Mouse (Mus musculus): Measurements from ENCODE around the gene Adgra1. TPM values are rescaled to one million over a fixed set of nuclear protein-coding genes. Genes with fewer than 3 reads are reported as not detected.

Adgra1 gene
- total RNA-seq (2021), result under 1 TPM in 1 of 2 experiments, not detected in 1; 0.05 TPM
- long read RNA-seq, experiment 1, result 0 reads
- long read RNA-seq, experiment 2, result 0 reads

DNA sequence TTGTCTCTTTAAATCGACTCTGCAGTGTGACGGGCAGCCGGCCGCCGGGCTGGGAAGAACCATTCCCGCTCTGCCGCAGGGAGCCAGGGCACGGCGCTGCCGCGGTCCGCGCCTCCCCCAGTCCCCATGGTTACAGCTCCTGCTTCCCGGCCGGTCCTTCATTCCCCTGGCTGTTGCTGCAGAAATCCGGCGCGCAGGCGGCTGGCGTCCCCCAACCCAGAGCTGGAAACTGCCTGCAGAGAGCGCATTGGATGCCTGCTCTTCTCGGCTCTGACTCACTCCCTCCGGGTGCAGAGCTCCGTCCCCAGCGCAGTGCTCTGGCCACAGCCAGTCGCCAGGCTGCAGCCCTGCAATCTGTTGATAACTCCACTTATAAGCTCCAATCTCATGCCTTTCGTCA lies at the start of gene Adgra1:
Adgra1 (plus strand) TSS at position 139 of the 400 bp plus-strand sequence.
- peak; percentile 54 to 68 for DNase-seq

- no peak for DNase-seq
These were observed 46.6 kb upstream of the Adgra1 start for GRCm38 (mm10) chr7:139787382-139787781.

DNA sequence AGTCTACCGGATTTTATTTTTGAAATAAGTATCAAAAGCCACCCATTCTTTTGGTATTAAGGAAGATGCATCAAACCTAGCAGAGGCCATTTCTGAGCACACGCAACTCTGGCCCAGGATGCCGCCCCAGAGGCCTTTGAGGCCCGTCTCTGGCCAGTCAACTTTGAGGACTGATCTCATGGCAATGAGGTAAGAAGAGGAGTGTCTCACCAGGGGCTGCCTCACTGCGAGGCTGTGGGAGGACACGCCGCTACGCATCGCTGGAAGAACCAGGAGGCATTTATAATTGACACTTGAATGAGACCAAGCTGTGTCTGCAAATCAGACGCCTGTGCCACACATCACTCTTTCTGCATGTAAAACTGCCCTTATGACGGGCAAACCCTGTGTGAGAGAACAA lies 45.0 kb upstream of the Adgra1 start:
- DNase-seq, result no peak

DNA sequence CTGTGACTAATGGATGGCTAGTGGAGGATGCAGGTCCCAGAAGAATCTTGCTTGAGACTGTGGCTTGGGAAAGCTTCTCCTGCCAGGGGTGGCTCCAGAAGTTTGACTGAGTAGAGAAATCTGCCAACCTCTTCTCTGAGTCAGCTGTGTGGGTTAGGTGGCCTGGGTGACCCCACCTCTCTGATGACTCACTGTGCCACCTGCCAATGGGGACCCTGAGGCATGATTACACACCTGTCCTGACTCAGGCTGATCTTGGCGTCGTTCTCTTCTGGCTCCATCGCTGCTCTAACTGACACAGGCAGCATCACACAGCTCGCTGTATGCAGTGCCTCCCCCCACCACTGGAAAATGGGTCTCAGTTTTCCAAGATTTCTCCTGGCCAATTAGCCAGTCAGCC lies 44.3 kb upstream of the Adgra1 start:
- no peak for DNase-seq

DNA sequence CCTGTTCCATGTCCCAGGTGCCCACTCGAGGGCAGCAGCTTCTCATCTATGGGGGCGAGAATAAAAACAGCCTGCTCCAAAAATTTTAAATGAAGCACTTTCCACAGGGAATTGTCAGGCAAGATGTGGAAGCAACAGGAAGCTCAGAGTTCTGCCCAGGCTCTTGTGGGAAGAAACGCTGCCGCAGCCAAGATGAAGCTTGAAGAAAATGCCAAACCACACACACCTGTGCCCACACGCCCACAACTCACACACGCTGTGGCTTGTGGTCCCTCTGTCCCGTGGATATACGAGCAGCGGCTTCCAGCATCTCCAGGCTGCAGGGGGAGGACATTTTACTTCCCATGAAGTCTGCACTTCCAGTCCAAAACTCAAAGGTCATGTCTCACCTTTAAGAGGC lies 42.4 kb upstream of the Adgra1 start:
- DNase-seq, result no peak

DNA sequence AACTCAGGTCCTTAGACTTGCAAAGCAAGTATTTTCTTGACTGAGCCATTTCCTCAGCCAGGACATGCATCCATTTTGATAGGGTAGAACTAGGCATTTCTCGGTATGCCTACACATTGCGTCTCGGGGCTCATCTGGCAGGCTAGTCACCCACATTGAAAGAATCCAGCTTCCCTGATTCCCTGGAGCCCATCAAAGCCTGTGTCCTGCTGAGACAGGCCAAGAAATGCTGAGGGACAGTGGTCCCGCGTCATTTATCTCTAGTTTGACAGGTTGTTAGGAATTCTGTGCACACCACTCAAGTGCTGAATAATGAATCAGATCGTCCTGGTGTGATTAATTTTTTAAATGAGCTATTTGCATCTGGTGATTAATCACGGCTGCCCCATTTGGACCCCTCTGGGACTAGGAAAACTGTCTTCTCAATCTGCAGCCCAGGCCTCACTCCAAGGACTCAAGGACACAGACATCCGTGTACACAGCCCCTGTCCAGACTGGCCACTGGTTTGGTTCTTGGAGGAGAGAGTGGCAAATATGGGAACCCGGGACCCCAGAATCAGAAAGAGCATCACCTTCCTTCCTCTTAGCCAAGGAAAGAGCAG lies 38.9 kb upstream of the Adgra1 start:
- DNase-seq, result no peak

GRCm38 (mm10) chr7:139797186-139798109 lies 36.5 kb upstream of the Adgra1 start:
- no peak for DNase-seq

- no peak for DNase-seq
These were observed 27.8 kb upstream of the Adgra1 start for GRCm38 (mm10) chr7:139806175-139806601.

- DNase-seq, result no peak
These were observed 23.9 kb upstream of the Adgra1 start for GRCm38 (mm10) chr7:139810036-139810435.

- DNase-seq, result no peak
These were observed 22.3 kb upstream of the Adgra1 start for GRCm38 (mm10) chr7:139811706-139812105.

DNA sequence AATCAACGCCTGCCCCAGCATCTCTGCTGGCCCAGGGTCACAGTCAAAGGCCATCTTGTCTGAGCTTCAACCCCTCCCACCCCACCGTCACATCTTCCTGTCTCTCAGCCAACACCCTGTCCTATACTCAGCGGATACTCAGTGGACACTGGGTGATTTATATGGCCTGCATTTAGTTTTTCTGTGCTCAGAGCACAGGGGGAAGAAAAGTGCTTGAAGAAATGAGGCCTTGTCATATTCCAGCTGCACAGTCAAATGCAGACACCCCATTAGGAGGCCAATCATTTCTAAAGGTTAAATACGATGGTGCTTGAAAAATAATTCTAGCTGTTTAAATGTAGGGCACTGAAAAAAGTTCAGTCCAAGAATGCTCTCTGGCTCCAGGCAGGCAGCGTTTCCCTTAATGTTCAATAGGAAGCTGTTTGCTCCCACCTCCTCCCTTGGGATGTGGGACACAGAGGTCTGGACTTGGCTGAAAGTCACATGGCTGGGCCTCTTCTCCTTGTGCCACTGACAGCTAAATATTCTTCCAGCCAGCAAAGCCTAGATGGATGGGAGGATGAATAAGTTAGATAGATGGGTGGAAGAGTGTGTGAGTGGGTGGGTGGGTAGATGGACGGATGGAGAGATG lies 20.3 kb upstream of the Adgra1 start:
- no peak for DNase-seq

DNA sequence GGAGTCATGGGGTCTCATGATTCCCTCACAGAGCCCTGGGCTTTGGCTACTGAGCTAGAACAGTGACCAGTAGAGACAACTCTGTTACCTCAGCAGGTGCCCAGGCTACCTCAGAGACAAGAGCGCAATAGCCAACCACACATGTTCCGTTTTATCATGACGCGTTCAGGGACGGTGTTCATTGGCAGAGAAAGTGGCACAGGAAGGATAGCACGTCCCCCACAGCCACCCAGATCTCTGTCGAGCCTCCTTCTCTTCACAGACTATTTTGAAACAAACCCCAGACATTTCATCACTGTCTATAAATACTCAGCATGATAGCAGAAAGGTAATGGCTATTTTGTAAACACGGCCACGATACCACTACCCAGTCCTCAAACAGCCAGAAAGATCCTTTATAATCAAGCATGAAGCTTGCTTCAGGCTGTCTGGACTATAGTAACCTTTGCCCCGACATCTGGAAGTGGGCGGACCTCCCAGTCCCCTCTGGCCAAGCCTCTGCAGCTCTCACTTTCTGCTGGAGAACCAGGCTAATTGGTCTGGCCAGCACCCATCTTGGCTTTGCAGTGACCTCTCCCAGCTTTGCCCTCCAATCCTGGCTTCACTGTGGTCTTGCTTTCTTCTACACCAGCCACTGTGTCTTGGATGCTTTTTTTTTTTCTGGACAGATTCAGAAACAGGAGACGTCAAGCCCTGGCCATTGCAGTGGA lies 11.5 kb upstream of the Adgra1 start:
- DNase-seq, result peak; percentile 35 to 50

- DNase-seq, result peak in 1 of 2 experiments; percentile 21
These were observed 6.3 kb upstream of the Adgra1 start for GRCm38 (mm10) chr7:139827687-139828086.

DNA sequence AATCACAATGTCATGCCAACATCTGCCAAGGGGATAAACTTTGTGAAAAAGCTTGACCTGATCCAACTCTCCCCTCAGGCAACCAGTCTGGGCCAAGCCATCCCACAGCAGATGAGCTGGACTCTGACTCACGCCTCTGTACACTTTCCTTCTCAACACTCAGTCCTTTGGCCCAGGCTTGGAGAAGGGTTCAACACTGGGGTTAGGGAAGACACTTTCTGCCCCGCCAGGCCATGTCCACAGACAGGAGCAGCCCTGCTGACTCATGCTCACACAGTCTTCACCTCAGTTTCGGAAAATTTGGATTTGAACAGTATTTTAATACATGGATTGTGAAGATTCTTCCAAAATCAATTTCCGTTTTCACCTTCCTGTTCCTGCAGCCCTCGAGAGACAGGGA lies 442 bp upstream of the Adgra1 start:
- peak; percentile 8 to 30 for DNase-seq

DNA sequence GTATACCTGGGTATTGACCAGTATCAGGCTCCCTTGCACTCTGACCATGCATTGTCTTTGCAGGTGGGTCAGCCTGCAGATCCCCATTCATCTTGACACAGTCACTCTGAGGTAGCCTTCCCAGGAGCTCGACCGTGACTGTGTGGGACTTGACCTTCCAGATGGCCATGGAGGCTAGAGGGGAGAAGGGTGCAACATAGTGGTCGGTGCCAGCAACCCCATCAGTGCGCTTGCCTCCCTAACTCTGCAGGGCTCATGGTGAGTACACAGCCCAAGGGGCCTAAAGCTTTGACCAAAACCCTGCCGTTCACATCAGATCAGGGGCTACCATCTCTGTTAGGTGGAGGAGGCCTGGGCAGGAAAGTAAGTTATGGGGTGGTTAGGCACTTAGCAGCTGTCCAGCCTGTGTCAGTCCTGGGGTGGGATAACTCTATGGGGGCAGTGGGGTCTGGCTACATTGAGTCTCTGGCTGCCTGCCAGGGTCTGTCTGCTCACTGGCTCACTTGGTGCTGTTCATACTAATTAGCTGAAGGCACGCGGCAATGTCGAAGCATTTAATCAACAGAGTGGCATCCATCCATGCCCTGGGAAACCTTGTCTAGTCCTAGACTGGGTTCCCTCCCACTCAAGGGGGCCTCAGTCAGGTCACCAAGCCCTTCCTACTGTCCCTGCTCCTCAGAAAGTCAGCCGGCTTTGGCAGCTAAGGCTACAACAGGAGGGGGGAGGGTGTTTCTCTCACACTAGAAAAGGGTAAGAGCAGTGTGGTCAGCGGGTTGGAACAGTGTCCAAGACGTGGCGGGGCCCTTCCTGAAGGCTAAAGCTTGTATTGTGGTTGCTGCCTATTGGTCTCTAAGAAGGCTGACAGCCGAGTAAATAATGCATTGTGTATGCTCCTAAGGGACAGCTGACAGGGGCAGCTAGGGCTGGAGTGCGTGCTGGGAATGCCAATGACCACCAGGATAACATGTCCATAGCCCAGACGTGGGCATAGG lies 1.5 kb downstream of the Adgra1 start:
- DNase-seq, result no peak

DNA sequence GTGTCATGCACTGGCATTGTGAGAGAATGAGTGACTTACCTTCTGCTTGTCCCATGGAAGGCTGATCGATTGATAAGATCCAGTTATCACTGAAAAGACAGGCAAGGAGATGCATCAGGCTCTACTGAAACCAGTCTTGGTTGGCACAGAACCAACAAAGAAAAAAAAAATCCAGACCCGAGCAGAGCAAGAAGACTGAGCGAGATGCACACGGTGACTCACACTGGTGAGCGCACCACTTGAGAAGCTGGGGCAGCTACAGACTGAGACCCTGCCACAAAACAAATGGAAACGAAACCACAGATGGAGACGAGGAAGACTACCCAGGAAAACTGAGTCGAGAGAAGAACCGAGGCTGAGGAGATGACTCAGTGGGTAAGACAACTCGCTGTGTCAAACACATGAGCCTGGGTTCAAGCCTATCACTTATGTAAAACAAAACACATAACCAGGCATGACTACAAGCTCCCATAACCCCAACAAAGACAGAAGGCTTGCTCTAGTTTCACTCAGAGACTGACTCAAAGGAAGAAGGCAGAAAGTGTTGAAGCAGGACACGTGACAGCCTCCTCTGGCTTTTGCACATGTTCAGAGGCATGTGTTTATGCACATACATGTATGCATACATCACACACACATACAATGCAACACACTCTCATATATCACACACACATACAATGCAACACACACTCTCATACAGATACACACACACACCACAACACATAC lies 6.6 kb downstream of the Adgra1 start:
- no peak for DNase-seq

DNA sequence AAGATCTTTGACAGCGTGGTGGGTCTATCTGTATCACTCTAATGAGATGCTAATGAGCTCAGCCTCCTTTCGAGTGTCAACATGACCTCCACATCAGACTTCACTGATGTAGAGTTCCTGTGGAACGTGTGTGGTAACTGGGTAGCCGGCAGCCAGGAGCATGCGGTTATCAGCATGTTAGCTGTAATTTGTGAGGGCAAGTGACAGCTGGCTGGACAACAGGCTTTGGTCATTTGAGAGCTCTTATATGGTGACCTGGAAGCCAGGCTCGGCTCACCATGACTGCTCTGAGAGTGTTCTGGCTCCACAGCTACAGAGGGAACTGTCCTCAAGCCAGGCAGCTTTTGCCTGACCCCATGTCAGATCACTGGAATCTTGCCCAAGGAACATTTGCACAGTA lies 8.4 kb downstream of the Adgra1 start:
- DNase-seq, result no peak

DNA sequence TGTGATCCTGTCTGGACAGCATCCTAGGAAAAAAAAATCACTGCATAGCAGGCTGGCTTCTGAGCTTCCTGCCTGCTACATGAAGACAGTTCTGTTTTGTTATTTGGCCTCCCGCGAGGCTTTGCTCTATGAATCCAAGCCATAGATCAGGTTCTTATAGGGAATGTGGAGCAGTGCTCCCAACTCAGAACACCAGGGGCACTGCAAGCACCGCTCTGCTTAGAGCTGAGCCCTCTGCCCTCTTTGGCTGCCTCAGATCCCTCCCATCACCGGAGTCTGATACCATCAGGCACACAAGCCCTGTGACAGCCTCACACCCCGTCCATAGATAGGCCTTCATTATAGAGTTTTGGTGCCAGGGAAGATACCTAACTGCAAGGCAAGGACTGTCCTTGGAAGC lies 9.2 kb downstream of the Adgra1 start:
- no peak for DNase-seq

- peak in 1 of 2 experiments; percentile 13 for DNase-seq
These were observed 9.8 kb downstream of the Adgra1 start for GRCm38 (mm10) chr7:139843776-139844175.

DNA sequence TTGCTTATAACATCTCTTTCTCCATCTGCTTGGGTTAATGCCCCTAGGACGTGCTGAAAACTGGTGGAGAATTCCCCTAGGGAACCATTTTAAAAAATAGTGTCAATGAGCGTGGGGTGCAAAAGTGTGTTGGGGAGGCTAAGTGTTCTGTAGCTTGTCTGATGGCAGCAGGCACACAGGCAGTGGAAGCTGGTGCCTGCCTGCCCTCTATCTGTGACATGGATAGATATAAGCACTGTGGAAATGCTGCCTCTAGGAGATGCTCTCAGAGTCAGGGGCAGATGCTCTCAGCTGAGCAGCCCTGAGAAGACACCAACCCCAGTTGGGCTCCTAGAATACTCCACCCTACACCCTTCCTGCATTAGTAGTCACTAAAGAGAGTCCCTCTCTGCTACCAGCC lies 11.1 kb downstream of the Adgra1 start:
- no peak for DNase-seq

Measured in heart, adult 18-20 months (tissue).